Mouse (Mus musculus): Measurements from ENCODE around the gene Amer3. TPM values are rescaled to one million over a fixed set of nuclear protein-coding genes. Genes with fewer than 3 reads are reported as not detected.

The Amer3 gene
- total and polyA plus RNA-seq, 2 experiments from 2014 or later: 0.08 TPM; not detected in 1

DNA sequence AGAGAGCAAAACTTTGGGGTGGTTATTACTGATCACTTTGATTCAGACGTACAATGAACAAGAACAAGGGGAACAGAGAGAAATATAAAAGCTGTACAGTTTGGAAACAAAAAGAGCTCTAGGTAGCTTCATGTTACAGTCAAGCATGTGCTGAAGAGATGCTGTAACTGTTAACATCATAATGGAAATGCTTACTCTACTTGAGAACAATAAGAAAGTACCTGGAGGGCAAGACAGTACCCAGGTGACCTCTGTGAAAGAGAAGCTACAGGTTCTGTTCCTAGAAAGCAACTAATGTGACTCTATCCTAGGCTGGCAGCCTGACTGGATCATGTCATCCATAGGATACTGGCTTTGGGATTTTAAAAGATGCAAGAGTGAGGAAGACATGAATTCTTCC is 32.4 kb upstream of the Amer3 start:
- Histone ChIP-seq H3K4me3 (ENCODE audit: low read depth, low read length) (no peak overlapping the region), H3K9me3 (replicated peaks; ENCODE audit: control insufficient read depth, low read length) (no peaks in the 10 kb centered on the region; the same call in 1 of the 2 replicates), H3K36me3 (replicated peaks; ENCODE audit: control insufficient read depth, insufficient read depth, low read length) (no peaks in the 10 kb centered on the region), H3K9ac (replicated peaks; ENCODE audit: low read depth, low read length) (no peak overlapping the region), H3K27me3 (ENCODE audit: control insufficient read depth, insufficient read depth, low read length) (no peaks in the 10 kb centered on the region), H3K4me2 (ENCODE audit: low read depth, low read length) (no peak overlapping the region), H3K4me1 (ENCODE audit: control insufficient read depth, insufficient read depth) (no peaks in the 10 kb centered on the region), H3K27ac (ENCODE audit: low read depth) (no peak overlapping the region)
- ATAC-seq (ENCODE audit: insufficient read depth, low read depth) (no peak), DNase-seq (ENCODE audit: low spot score) (no peak)
- 63% methylated on average over 1 of the region's 1 CpGs for WGBS
- TF ChIP-seq EP300 (IDR thresholded peaks at IDR 0.05; ENCODE audit: low read depth): no peak
- TF ChIP-seq CTCF (IDR thresholded peaks at IDR 0.05; ENCODE audit: low read depth): no peak

DNA sequence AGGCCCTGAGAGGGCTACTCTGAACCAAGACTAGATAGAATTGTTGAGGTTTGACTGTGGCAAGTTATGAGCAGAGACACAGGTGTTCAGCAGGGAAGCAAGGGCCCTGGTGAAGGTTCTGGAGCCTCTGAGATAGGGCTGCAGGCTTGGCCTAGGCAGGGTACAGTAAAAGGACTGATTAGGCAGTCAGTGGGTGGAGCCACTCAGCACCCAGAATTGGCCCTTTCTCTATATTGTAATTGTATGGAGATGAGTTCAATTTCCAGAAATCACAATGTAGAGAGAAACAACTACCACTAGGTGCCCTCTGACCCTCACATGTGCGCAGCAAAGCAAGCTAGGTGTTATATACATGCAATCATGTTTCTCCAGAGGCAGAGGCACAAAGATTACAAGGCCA is 25.8 kb upstream of the Amer3 start:
- Histone ChIP-seq H3K36me3 (replicated peaks; ENCODE audit: control insufficient read depth, insufficient read depth, low read length) (no peaks in the 10 kb centered on the region), H3K9me3 (replicated peaks; ENCODE audit: control insufficient read depth, low read length) (no peaks in the 10 kb centered on the region; the same call in 1 of the 2 replicates), H3K27me3 (ENCODE audit: control insufficient read depth, insufficient read depth, low read length) (no peaks in the 10 kb centered on the region), H3K27ac (ENCODE audit: low read depth) (no peak overlapping the region), H3K4me3 (ENCODE audit: low read depth, low read length) (no peak overlapping the region), H3K4me1 (ENCODE audit: control insufficient read depth, insufficient read depth) (no peaks in the 10 kb centered on the region), H3K4me2 (ENCODE audit: low read depth, low read length) (no peak overlapping the region), H3K9ac (replicated peaks; ENCODE audit: low read depth, low read length) (no peak overlapping the region)
- DNase-seq (ENCODE audit: low spot score) (no peak), ATAC-seq (ENCODE audit: insufficient read depth, low read depth) (no peak)
- WGBS: 81% methylated on average over 1 of the region's 1 CpGs
- TF ChIP-seq CTCF (IDR thresholded peaks at IDR 0.05; ENCODE audit: low read depth) (no peak), EP300 (IDR thresholded peaks at IDR 0.05; ENCODE audit: low read depth) (no peak)

DNA sequence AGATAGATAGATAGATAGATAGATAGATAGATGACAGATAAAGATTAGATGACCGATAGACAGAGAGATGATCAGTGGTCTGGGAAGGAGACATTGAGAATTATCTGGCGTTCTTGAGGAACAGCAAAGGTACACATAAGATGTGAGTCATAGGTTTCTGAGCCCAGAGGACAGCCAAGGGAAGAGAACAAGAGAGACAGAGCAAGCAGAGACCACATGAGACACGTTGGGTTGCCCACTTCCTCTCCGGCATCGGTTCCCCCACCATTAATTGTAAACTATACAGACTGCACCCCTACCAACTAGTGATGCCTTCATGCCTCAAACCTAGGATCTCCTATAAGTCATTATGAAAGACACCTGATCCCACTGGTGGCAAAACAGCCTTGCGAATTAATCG is 25.2 kb upstream of the Amer3 start:
- Histone ChIP-seq H3K9ac (replicated peaks; ENCODE audit: low read depth, low read length) (no peak overlapping the region), H3K36me3 (replicated peaks; ENCODE audit: control insufficient read depth, insufficient read depth, low read length) (no peaks in the 10 kb centered on the region), H3K9me3 (replicated peaks; ENCODE audit: control insufficient read depth, low read length) (no peaks in the 10 kb centered on the region), H3K4me1 (ENCODE audit: control insufficient read depth, insufficient read depth) (no peaks in the 10 kb centered on the region), H3K27ac (ENCODE audit: low read depth) (no peak overlapping the region), H3K4me2 (ENCODE audit: low read depth, low read length) (no peak overlapping the region), H3K27me3 (ENCODE audit: control insufficient read depth, insufficient read depth, low read length) (no peaks in the 10 kb centered on the region), H3K4me3 (ENCODE audit: low read depth, low read length) (no peak overlapping the region)
- DNase-seq (ENCODE audit: low spot score) (no peak), ATAC-seq (ENCODE audit: insufficient read depth, low read depth) (no peak)
- no peak for TF ChIP-seq EP300 (IDR thresholded peaks at IDR 0.05; ENCODE audit: low read depth)
- no peak for TF ChIP-seq CTCF (IDR thresholded peaks at IDR 0.05; ENCODE audit: low read depth)
- 84% methylated on average over 7 of the region's 7 CpGs for WGBS

DNA sequence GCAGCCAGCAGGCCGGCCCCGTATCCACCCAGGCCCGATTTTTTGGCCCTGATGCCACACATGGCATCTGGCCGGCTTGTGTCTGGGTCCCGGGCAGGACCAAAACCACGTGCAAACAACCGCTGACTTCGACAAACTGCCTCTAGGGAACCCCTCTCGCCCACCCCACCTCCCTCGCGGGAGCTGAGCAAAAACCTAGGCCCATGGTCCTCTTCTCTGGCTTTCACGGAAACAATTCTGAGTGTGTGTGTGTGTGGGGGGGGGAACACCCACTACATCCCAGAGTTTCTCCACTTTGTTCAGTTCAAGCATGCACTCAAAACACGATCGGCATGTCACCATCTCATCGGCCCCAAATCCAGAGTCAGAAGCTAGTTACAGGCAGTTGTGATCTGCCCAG is 18.6 kb upstream of the Amer3 start, which contains the start of gene Prss40:
Prss40 (minus strand) TSS at position 101 of the 400 bp plus-strand sequence.
- no peak within 1 kb of the TSS for H3K4me3 ChIP-seq (ENCODE audit: low read depth, low read length)
- H3K27me3 ChIP-seq (ENCODE audit: control insufficient read depth, insufficient read depth, low read length): no peaks in the 10 kb centered on the region
- DNase-seq (ENCODE audit: low spot score) (no peak), ATAC-seq (ENCODE audit: insufficient read depth, low read depth) (no peak)
- no peak within 1 kb of the TSS for H3K9ac ChIP-seq (replicated peaks; ENCODE audit: low read depth, low read length)
- 81% methylated on average over 15 of the region's 15 CpGs for WGBS
- H3K9me3 ChIP-seq (replicated peaks; ENCODE audit: control insufficient read depth, low read length): no peaks in the 10 kb centered on the region
- no peak within 1 kb of the TSS for H3K4me2 ChIP-seq (ENCODE audit: low read depth, low read length)
- no peak within 1 kb of the TSS for H3K27ac ChIP-seq (ENCODE audit: low read depth)
- H3K4me1 ChIP-seq (ENCODE audit: control insufficient read depth, insufficient read depth): no peaks in the 10 kb centered on the region
- TF ChIP-seq EP300 (IDR thresholded peaks at IDR 0.05; ENCODE audit: low read depth) (no peak), CTCF (IDR thresholded peaks at IDR 0.05; ENCODE audit: low read depth) (no peak)
- no peaks in the 10 kb centered on the region for H3K36me3 ChIP-seq (replicated peaks; ENCODE audit: control insufficient read depth, insufficient read depth, low read length)

DNA sequence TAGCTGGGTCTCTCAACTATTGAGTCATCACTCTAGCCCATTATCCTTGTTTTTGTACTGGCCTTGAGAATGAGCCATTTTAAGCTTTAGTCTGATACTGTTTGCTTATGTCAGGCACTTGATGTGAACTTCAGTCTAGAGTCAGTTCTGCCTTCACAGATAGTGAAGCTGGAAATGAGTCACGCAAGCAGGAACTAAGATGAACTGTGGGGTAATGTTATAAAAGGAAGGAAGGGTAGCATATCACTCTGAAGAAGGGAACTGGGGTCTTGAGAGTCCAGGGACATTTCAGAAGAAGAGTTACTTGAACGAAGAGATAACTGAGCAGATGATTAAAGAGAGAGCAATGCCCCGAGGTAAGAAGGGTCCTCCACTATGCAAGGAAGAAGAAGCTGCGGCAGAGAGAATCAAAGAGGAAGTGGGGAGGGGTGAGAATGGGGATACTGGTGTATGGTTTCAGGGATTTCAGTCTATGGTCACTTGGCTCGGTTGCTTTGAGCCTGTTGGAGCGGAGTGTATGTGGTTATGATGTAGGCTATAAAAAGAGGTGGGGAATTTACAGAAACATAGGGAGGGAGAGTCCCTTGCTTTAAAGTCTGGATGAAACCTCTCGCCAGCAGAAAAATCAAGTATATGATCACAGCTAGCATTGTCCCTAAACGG is 14.9 kb upstream of the Amer3 start:
- Histone ChIP-seq H3K4me3 (ENCODE audit: low read depth, low read length) (no peak overlapping the region), H3K9ac (replicated peaks; ENCODE audit: low read depth, low read length) (no peak overlapping the region), H3K27ac (ENCODE audit: low read depth) (no peak overlapping the region), H3K4me1 (ENCODE audit: control insufficient read depth, insufficient read depth) (no peaks in the 10 kb centered on the region), H3K36me3 (replicated peaks; ENCODE audit: control insufficient read depth, insufficient read depth, low read length) (no peaks in the 10 kb centered on the region), H3K4me2 (ENCODE audit: low read depth, low read length) (no peak overlapping the region), H3K9me3 (replicated peaks; ENCODE audit: control insufficient read depth, low read length) (no peaks in the 10 kb centered on the region), H3K27me3 (ENCODE audit: control insufficient read depth, insufficient read depth, low read length) (no peaks in the 10 kb centered on the region)
- no peak for ATAC-seq (ENCODE audit: insufficient read depth, low read depth)
- TF ChIP-seq CTCF (IDR thresholded peaks at IDR 0.05; ENCODE audit: low read depth) (no peak), EP300 (IDR thresholded peaks at IDR 0.05; ENCODE audit: low read depth) (no peak)
- 65% methylated on average over 8 of the region's 8 CpGs for WGBS
- no peak for DNase-seq (ENCODE audit: low spot score)

DNA sequence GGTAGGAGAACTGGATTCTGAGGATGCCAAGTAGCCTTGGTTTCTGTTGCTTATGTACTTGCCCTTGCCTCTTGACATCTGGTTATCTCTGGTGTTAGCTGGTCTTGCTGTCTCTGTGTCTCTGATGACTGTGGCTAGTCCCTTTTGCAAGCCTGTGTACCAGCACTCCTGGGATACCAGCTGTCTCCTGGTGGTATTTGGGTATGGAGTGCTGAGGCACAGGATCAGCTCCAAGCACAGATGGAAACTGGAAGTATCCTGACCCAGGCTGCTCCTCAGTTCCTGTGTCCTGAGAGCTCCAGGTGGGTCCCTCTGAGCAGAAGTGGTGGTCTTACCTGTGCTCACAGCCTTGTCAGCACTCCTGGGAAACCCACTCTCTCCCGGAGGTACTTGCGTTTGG is 11.3 kb upstream of the Amer3 start:
- TF ChIP-seq CTCF (IDR thresholded peaks at IDR 0.05; ENCODE audit: low read depth) (no peak), EP300 (IDR thresholded peaks at IDR 0.05; ENCODE audit: low read depth) (no peak)
- no peaks in the 10 kb centered on the region for H3K36me3 ChIP-seq (replicated peaks; ENCODE audit: control insufficient read depth, insufficient read depth, low read length)
- WGBS: 93% methylated on average over 2 of the region's 2 CpGs
- no peak overlapping the region for H3K9ac ChIP-seq (replicated peaks; ENCODE audit: low read depth, low read length)
- no peaks in the 10 kb centered on the region for H3K4me1 ChIP-seq (ENCODE audit: control insufficient read depth, insufficient read depth)
- DNase-seq (ENCODE audit: low spot score) (no peak), ATAC-seq (ENCODE audit: insufficient read depth, low read depth) (no peak)
- H3K27me3 ChIP-seq (ENCODE audit: control insufficient read depth, insufficient read depth, low read length): no peaks in the 10 kb centered on the region
- no peak overlapping the region for H3K4me3 ChIP-seq (ENCODE audit: low read depth, low read length)
- no peaks in the 10 kb centered on the region for H3K9me3 ChIP-seq (replicated peaks; ENCODE audit: control insufficient read depth, low read length)
- H3K4me2 ChIP-seq (ENCODE audit: low read depth, low read length): no peak overlapping the region
- H3K27ac ChIP-seq (ENCODE audit: low read depth): no peak overlapping the region

Data from heart, postnatal 0 days (tissue).